ENCODE assay signal across 22 mouse cellular contexts in the genomic region with DNA sequence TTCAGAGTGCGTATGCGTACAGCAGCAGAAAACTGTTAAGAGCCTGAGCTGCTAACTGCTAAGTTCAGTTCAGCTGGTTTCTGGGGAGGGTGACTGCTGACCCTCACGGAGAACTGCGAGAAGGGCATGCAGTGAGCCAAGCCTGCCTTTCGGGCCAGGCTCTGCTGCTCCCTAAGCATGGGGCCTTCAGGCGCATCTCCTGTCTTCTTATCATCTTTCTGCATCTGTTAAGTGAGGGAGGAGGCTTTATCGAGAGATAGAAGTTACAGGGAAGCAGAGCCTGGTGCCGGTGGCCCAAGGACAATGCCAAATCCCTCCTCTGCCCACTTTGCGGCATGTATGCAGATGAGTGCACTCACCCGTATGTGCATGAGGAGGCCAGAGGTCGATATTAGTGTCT. TPM values are rescaled to one million over a fixed set of nuclear protein-coding genes. Genes with fewer than 3 reads are reported as not detected.
A peak's percentile ranks its signal among the peaks of the same experiment; 100 is the strongest.
DNase-seq lines count a peak whose midpoint lies in the region; ATAC-seq lines count a peak whose summit lies in the region.
"Had no signal": no experiment of that assay in that cellular context is flagged by ENCODE, and none has a peak within 500 bp of the region (broad histone marks: within the 10 kb centered on the region; RNA-seq: fewer than 3 reads in every experiment).

No protein-coding gene starts in this region.

- no peak overlapping the region for H3K27ac ChIP-seq in forebrain, embryonic 14.5 days (ENCODE audit: low read depth, low read length)
- no peak overlapping the region for H3K27ac ChIP-seq in forebrain, embryonic 12.5 days
- peak overlapping the region; percentile 99 for H3K27ac ChIP-seq in liver, embryonic 12.5 days
- H3K27ac ChIP-seq: forebrain, embryonic 13.5 days; limb, embryonic 12.5 days had no signal

- H3K4me3 ChIP-seq in forebrain, embryonic 14.5 days (ENCODE audit: low read depth, low read length): no peak overlapping the region
- H3K4me3 ChIP-seq in forebrain, embryonic 12.5 days (replicated peaks): no peak overlapping the region
- peak overlapping the region; percentile 24 for H3K4me3 ChIP-seq in liver, embryonic 12.5 days
- H3K4me3 ChIP-seq: forebrain, embryonic 13.5 days; limb, embryonic 12.5 days had no signal

- 0 out of 2 replicates have a peak overlapping the region, but pooled peaks have one; percentile 17 for H3K9ac ChIP-seq in forebrain, embryonic 14.5 days (ENCODE audit: low read length)
- H3K9ac ChIP-seq in forebrain, embryonic 12.5 days: no peak overlapping the region
- H3K9ac ChIP-seq in liver, embryonic 12.5 days: peak overlapping the region; percentile 65
- H3K9ac ChIP-seq: forebrain, embryonic 13.5 days; limb, embryonic 12.5 days had no signal

- 84% methylated on average over 11 of the region's 11 CpGs for WGBS in forebrain, embryonic 14.5 days
- WGBS in forebrain, embryonic 12.5 days: 81% methylated on average over 11 of the region's 11 CpGs
- WGBS in liver, embryonic 12.5 days (ENCODE audit: insufficient replicate concordance): 35% methylated on average over 11 of the region's 11 CpGs

- DNase-seq in forebrain, embryonic 14.5 days (ENCODE audit: low spot score): no peak
- peak; percentile 80 for DNase-seq in 416B (ENCODE audit: low read depth)
- DNase-seq in heart, postnatal 10 days: no peak
- DNase-seq in left cerebral cortex, adult 8-10 months (ENCODE audit: low spot score in 2 of 2): no peak
- DNase-seq in cerebellum, adult 9-11 months: no peak
- DNase-seq: adrenal gland, postnatal 10 days; cerebellum, adult 2 months; kidney, adult 2 months; layer of hippocampus, postnatal 36 days had no signal

- intact Hi-C loops in heart, postnatal 10 days (cut with DNase I): loop anchor here (10.0 kb wide), 1 partner anchor 262 kb away; a partner anchor contains a TSS

- no peak for ATAC-seq in forebrain, embryonic 14.5 days
- ATAC-seq in forebrain, embryonic 12.5 days (ENCODE audit: low FRiP score): no peak
- ATAC-seq in erythroblast, adult 5-6 weeks (replicated peaks; ENCODE audit: low FRiP score, poor library complexity, severe bottlenecking): peak; percentile 25; the same call in 1 of the 2 replicates
- ATAC-seq in liver, embryonic 12.5 days: peak; percentile 35
- ATAC-seq: forebrain, embryonic 13.5 days; hindbrain, embryonic 16.5 days had no signal

- peaks cover 3% of the 10 kb centered on the region; the same call in 1 of the 2 replicates for H3K4me1 ChIP-seq in forebrain, embryonic 14.5 days (ENCODE audit: control insufficient read depth, insufficient read depth, low read length)
- 0 out of 2 replicates have a peak, but pooled peaks cover 5% of the 10 kb centered on the region for H3K4me1 ChIP-seq in forebrain, embryonic 12.5 days
- peaks cover 85% of the 10 kb centered on the region for H3K4me1 ChIP-seq in liver, embryonic 12.5 days

- no peak overlapping the region for H3K4me2 ChIP-seq in forebrain, embryonic 14.5 days (ENCODE audit: low read length)
- no peak overlapping the region for H3K4me2 ChIP-seq in forebrain, embryonic 12.5 days
- peak overlapping the region; percentile 82 for H3K4me2 ChIP-seq in liver, embryonic 12.5 days
- H3K4me2 ChIP-seq: forebrain, embryonic 13.5 days; heart, embryonic 11.5 days; limb, embryonic 12.5 days had no signal

- no peaks in the 10 kb centered on the region for H3K9me3 ChIP-seq in forebrain, embryonic 14.5 days (replicated peaks; ENCODE audit: control insufficient read depth, low read length)
- H3K9me3 ChIP-seq in forebrain, embryonic 12.5 days: no peaks in the 10 kb centered on the region
- no peaks in the 10 kb centered on the region for H3K9me3 ChIP-seq in liver, embryonic 12.5 days (replicated peaks)
- H3K9me3 ChIP-seq: forebrain, embryonic 13.5 days; limb, embryonic 12.5 days had no signal

- no peaks in the 10 kb centered on the region for H3K27me3 ChIP-seq in forebrain, embryonic 14.5 days (replicated peaks; ENCODE audit: control insufficient read depth, insufficient read depth, low read length)
- H3K27me3 ChIP-seq in forebrain, embryonic 12.5 days: no peaks in the 10 kb centered on the region
- no peaks in the 10 kb centered on the region for H3K27me3 ChIP-seq in liver, embryonic 12.5 days (replicated peaks)
- H3K27me3 ChIP-seq: CH12.LX; forebrain, embryonic 13.5 days; limb, embryonic 12.5 days had no signal

- no peaks in the 10 kb centered on the region for H3K36me3 ChIP-seq in forebrain, embryonic 14.5 days (ENCODE audit: control insufficient read depth, insufficient read depth, low read length)
- H3K36me3 ChIP-seq in forebrain, embryonic 12.5 days (replicated peaks): no peaks in the 10 kb centered on the region
- peaks cover 12% of the 10 kb centered on the region for H3K36me3 ChIP-seq in liver, embryonic 12.5 days
- H3K36me3 ChIP-seq: limb, embryonic 12.5 days had no signal

RNA-seq across cellular contexts. Expression of a gene that starts 2.6 kb away (rescaled TPM):
- 23.4 and 26.1 TPM in 2 replicates for polyA plus RNA-seq in forebrain, embryonic 14.5 days (2014; fragmentation: Nextera tagmentation; extraction: Ambion mirVana)
- 25.6 and 29.1 TPM in 2 replicates for polyA plus RNA-seq in forebrain, embryonic 12.5 days (2016; fragmentation: Nextera tagmentation; extraction: Ambion mirVana)
- total RNA-seq in erythroblast, adult 5-6 weeks (2015; ENCODE audit: low replicate concordance): 9.6 and 11.1 TPM in 2 replicates
- total RNA-seq in erythroblast, adult 5-6 weeks (2017; ENCODE audit: low replicate concordance): 13.3 and 16.0 TPM in 2 replicates
- polyA plus RNA-seq in liver, embryonic 12.5 days (2016; fragmentation: Nextera tagmentation; extraction: Ambion mirVana): 22.9 and 23.5 TPM in 2 replicates
- 10 to 100 TPM; 12.8 to 14.9 TPM for total RNA-seq in heart, postnatal 10 days (2021)
- total RNA-seq in left cerebral cortex, adult 8-10 months (2022): 10 to 100 TPM; 40.2 to 47.7 (median 43.4) TPM

RNA-seq across cellular contexts. Expression of a gene that starts 26.8 kb away (rescaled TPM):
- 0.09 and 0.53 TPM in 2 replicates for polyA plus RNA-seq in forebrain, embryonic 14.5 days (2014; fragmentation: Nextera tagmentation; extraction: Ambion mirVana)
- 1.1 and 1.4 TPM in 2 replicates for polyA plus RNA-seq in forebrain, embryonic 12.5 days (2016; fragmentation: Nextera tagmentation; extraction: Ambion mirVana)
- total RNA-seq in erythroblast, adult 5-6 weeks (2015; ENCODE audit: low replicate concordance): 102 and 125 TPM in 2 replicates
- 244 and 272 TPM in 2 replicates for total RNA-seq in erythroblast, adult 5-6 weeks (2017; ENCODE audit: low replicate concordance)
- polyA plus RNA-seq in liver, embryonic 12.5 days (2016; fragmentation: Nextera tagmentation; extraction: Ambion mirVana): 159 and 161 TPM in 2 replicates
- 1 to 10 TPM; 1.2 to 2.2 TPM for total RNA-seq in heart, postnatal 10 days (2021)
- 1 to 10 TPM in 1 of 4 experiments, under 1 TPM in 3; 0.50 to 1.0 (median 0.53) TPM for total RNA-seq in left cerebral cortex, adult 8-10 months (2022)

RNA-seq across cellular contexts. Expression of a gene that starts 47.8 kb away (rescaled TPM):
- not detected in 2 replicates for polyA plus RNA-seq in forebrain, embryonic 14.5 days (2014; fragmentation: Nextera tagmentation; extraction: Ambion mirVana)
- not detected in 2 replicates for polyA plus RNA-seq in forebrain, embryonic 12.5 days (2016; fragmentation: Nextera tagmentation; extraction: Ambion mirVana)
- not detected in 2 replicates for total RNA-seq in erythroblast, adult 5-6 weeks (2015; ENCODE audit: low replicate concordance)
- total RNA-seq in erythroblast, adult 5-6 weeks (2017; ENCODE audit: low replicate concordance): not detected in 2 replicates
- polyA plus RNA-seq in liver, embryonic 12.5 days (2016; fragmentation: Nextera tagmentation; extraction: Ambion mirVana): not detected in 2 replicates
- total RNA-seq in heart, postnatal 10 days (2021): not detected
- total RNA-seq in left cerebral cortex, adult 8-10 months (2022): not detected
- total RNA-seq: adrenal gland, postnatal 10 days; CH12.LX; common myeloid progenitor, adult 5-6 weeks; gastrocnemius, postnatal 4 days; heart, postnatal 25 days; layer of hippocampus, postnatal 36 days; neutrophil, adult 5-6 weeks had no signal
- polyA plus RNA-seq: cerebellum, adult 2 months; forebrain, embryonic 13.5 days; heart, embryonic 11.5 days; hindbrain, embryonic 16.5 days; kidney, adult 2 months; limb, embryonic 12.5 days had no signal

RNA-seq across cellular contexts. Expression of a gene that starts 55.3 kb away (rescaled TPM):
- polyA plus RNA-seq in forebrain, embryonic 14.5 days (2014; fragmentation: Nextera tagmentation; extraction: Ambion mirVana): not detected in 2 replicates
- polyA plus RNA-seq in forebrain, embryonic 12.5 days (2016; fragmentation: Nextera tagmentation; extraction: Ambion mirVana): not detected in 2 replicates
- not detected in 2 replicates for total RNA-seq in erythroblast, adult 5-6 weeks (2015; ENCODE audit: low replicate concordance)
- total RNA-seq in erythroblast, adult 5-6 weeks (2017; ENCODE audit: low replicate concordance): not detected in 2 replicates
- not detected in 2 replicates for polyA plus RNA-seq in liver, embryonic 12.5 days (2016; fragmentation: Nextera tagmentation; extraction: Ambion mirVana)
- total RNA-seq in heart, postnatal 10 days (2021): not detected
- total RNA-seq in left cerebral cortex, adult 8-10 months (2022): under 1 TPM in 1 of 4 experiments, not detected in 3; 0.21 TPM
- total RNA-seq: CH12.LX; common myeloid progenitor, adult 5-6 weeks; heart, postnatal 25 days; layer of hippocampus, postnatal 36 days had no signal
- polyA plus RNA-seq: cerebellum, adult 2 months; heart, embryonic 11.5 days; hindbrain, embryonic 16.5 days; limb, embryonic 12.5 days; lung, embryonic 16.5 days had no signal

Comparison
In these comparisons a context has a peak if more than half of its experiments do, and no peak if none do; other contexts are left out.
1. ATAC-seq: peak in erythroblast, adult 5-6 weeks (single experiment) and liver, embryonic 12.5 days (single experiment); none in forebrain, embryonic 14.5 days (single experiment) and forebrain, embryonic 12.5 days (single experiment).
2. RNA of a gene that starts 26.8 kb away (total RNA-seq): 102 to 272 TPM in erythroblast, adult 5-6 weeks; 1.2 to 2.2 TPM in heart, postnatal 10 days and 0.50 to 1.0 TPM in left cerebral cortex, adult 8-10 months; every median in the first group is over 10 times any median in the second.